32 mouse cellular contexts compared by ENCODE assay signal in genomic region chr9:39287136-39287535, GRCm38 (mm10). TPM values are rescaled to one million over a fixed set of nuclear protein-coding genes. Genes with fewer than 3 reads are reported as not detected.
DNase-seq lines count a peak whose midpoint lies in the region; ATAC-seq lines count a peak whose summit lies in the region.
"Had no signal": no experiment of that assay in that cellular context is flagged by ENCODE, and none has a peak within 500 bp of the region (broad histone marks: within the 10 kb centered on the region; RNA-seq: fewer than 3 reads in every experiment).

No protein-coding gene starts in this region.

- 64% methylated on average over 2 of the region's 2 CpGs for WGBS in intestine, embryonic 16.5 days
- 33% methylated on average over 2 of the region's 2 CpGs for WGBS in large intestine, adult 2 months
- 43% methylated on average over 2 of the region's 2 CpGs for WGBS in stomach, embryonic 16.5 days

- no peak overlapping the region for H3K27ac ChIP-seq in intestine, embryonic 16.5 days (ENCODE audit: low read length)
- no peak overlapping the region for H3K27ac ChIP-seq in stomach, embryonic 16.5 days (ENCODE audit: low read length)
- H3K27ac ChIP-seq: embryonic facial prominence, embryonic 12.5 days; embryonic facial prominence, embryonic 15.5 days; hindbrain, embryonic 12.5 days; hindbrain, embryonic 15.5 days had no signal

- H3K27me3 ChIP-seq in intestine, embryonic 16.5 days (replicated peaks; ENCODE audit: control insufficient read depth, insufficient read depth, low read length): no peaks in the 10 kb centered on the region
- no peaks in the 10 kb centered on the region for H3K27me3 ChIP-seq in stomach, embryonic 16.5 days (ENCODE audit: control insufficient read depth, insufficient read depth, low read length)
- H3K27me3 ChIP-seq: embryonic facial prominence, embryonic 12.5 days; embryonic facial prominence, embryonic 15.5 days; hindbrain, embryonic 12.5 days; hindbrain, embryonic 15.5 days had no signal

- H3K9me3 ChIP-seq in intestine, embryonic 16.5 days (ENCODE audit: control insufficient read depth, low read length): no peaks in the 10 kb centered on the region
- no peaks in the 10 kb centered on the region for H3K9me3 ChIP-seq in stomach, embryonic 16.5 days (replicated peaks; ENCODE audit: control insufficient read depth, low read length)
- H3K9me3 ChIP-seq: embryonic facial prominence, embryonic 12.5 days; embryonic facial prominence, embryonic 15.5 days; hindbrain, embryonic 12.5 days; hindbrain, embryonic 15.5 days had no signal

- intact Hi-C loops in left cerebral cortex, postnatal 25 days (cut with DNase I): no loop called here

- H3K4me3 ChIP-seq in intestine, embryonic 16.5 days (ENCODE audit: low read length): no peak overlapping the region
- H3K4me3 ChIP-seq in stomach, embryonic 16.5 days (replicated peaks; ENCODE audit: low read length): no peak overlapping the region
- H3K4me3 ChIP-seq: embryonic facial prominence, embryonic 12.5 days; embryonic facial prominence, embryonic 15.5 days; hindbrain, embryonic 12.5 days; hindbrain, embryonic 15.5 days had no signal

- no peak overlapping the region for H3K4me2 ChIP-seq in intestine, embryonic 16.5 days (ENCODE audit: low read depth, low read length)
- no peak overlapping the region for H3K4me2 ChIP-seq in stomach, embryonic 16.5 days (ENCODE audit: low read depth, low read length)
- H3K4me2 ChIP-seq: embryonic facial prominence, embryonic 12.5 days; embryonic facial prominence, embryonic 15.5 days; heart, embryonic 11.5 days; hindbrain, embryonic 12.5 days; hindbrain, embryonic 15.5 days had no signal

- no peak overlapping the region for H3K9ac ChIP-seq in intestine, embryonic 16.5 days (ENCODE audit: low read depth, low read length)
- H3K9ac ChIP-seq in stomach, embryonic 16.5 days (ENCODE audit: low read length): no peak overlapping the region
- H3K9ac ChIP-seq: embryonic facial prominence, embryonic 12.5 days; embryonic facial prominence, embryonic 15.5 days; forebrain, postnatal 0 days; hindbrain, embryonic 12.5 days; hindbrain, embryonic 15.5 days had no signal

- no peaks in the 10 kb centered on the region for H3K36me3 ChIP-seq in intestine, embryonic 16.5 days (ENCODE audit: control insufficient read depth, insufficient read depth, low read length)
- no peaks in the 10 kb centered on the region for H3K36me3 ChIP-seq in stomach, embryonic 16.5 days (ENCODE audit: control insufficient read depth, insufficient read depth, low read length)
- H3K36me3 ChIP-seq: embryonic facial prominence, embryonic 12.5 days; embryonic facial prominence, embryonic 15.5 days; hindbrain, embryonic 12.5 days; hindbrain, embryonic 15.5 days had no signal

- peak; percentile 98 for ATAC-seq in intestine, embryonic 16.5 days
- ATAC-seq in stomach, embryonic 16.5 days (ENCODE audit: insufficient read depth, low FRiP score): peak; percentile 87; the same call in 1 of the 2 replicates
- no peak for ATAC-seq in frontal cortex, adult (ENCODE audit: low TSS enrichment)
- ATAC-seq: CD4-positive, CD25-positive, alpha-beta regulatory T cell, adult 4 months; forebrain, embryonic 14.5 days; forebrain, postnatal 0 days had no signal

- H3K4me1 ChIP-seq in intestine, embryonic 16.5 days (ENCODE audit: control insufficient read depth, insufficient read depth, low read length): no peaks in the 10 kb centered on the region
- H3K4me1 ChIP-seq in stomach, embryonic 16.5 days (ENCODE audit: control insufficient read depth, insufficient read depth, low read length): no peaks in the 10 kb centered on the region
- H3K4me1 ChIP-seq: embryonic facial prominence, embryonic 12.5 days; embryonic facial prominence, embryonic 15.5 days; hindbrain, embryonic 12.5 days; hindbrain, embryonic 15.5 days had no signal

- DNase-seq in large intestine, adult 2 months (ENCODE audit: low read depth, low spot score): peak; percentile 35
- DNase-seq in left cerebral cortex, postnatal 25 days (ENCODE audit: low spot score in 2 of 2): no peak
- no peak for DNase-seq in adrenal gland, postnatal 14 days
- DNase-seq: adrenal gland, adult 2 months; adrenal gland, postnatal 25 days; cerebellum, adult 18-20 months; cerebellum, adult 9-10 months; cerebellum, postnatal 25 days; forebrain, postnatal 0 days; gastrocnemius, postnatal 14 days; heart, adult 11 months had no signal

RNA-seq across cellular contexts. Expression of gene Olfr945, which starts 10.5 kb away (rescaled TPM):
- not detected in 2 replicates for polyA plus RNA-seq in intestine, embryonic 16.5 days (2015; fragmentation: Nextera tagmentation; extraction: Ambion mirVana)
- polyA plus RNA-seq in large intestine, adult 2 months (2012; rRNA removed): not detected in 2 replicates
- polyA plus RNA-seq in stomach, embryonic 16.5 days (2015; fragmentation: Nextera tagmentation; extraction: Ambion mirVana): not detected in 2 replicates
- not detected for total RNA-seq in left cerebral cortex, postnatal 25 days (2021)
- not detected in 2 replicates for total RNA-seq in adrenal gland, postnatal 14 days (2021)
- total RNA-seq: adrenal gland, adult 2 months; adrenal gland, postnatal 25 days; common myeloid progenitor, adult 5-6 weeks; forebrain, postnatal 0 days; gastrocnemius, adult 18-20 months; gastrocnemius, postnatal 14 days; gastrocnemius, postnatal 4 days; heart, adult 8-10 months; heart, postnatal 25 days; hematopoietic stem cell, adult 5-6 weeks; MEL had no signal
- polyA plus RNA-seq: adrenal gland, adult 2 months; C2C12; CD4-positive, CD25-positive, alpha-beta regulatory T cell, adult 4 months; embryonic facial prominence, embryonic 12.5 days; embryonic facial prominence, embryonic 15.5 days; forebrain, embryonic 11.5 days; forebrain, embryonic 14.5 days; forebrain, postnatal 0 days; heart, embryonic 11.5 days; heart, embryonic 14.5 days; heart, postnatal 0 days; hindbrain, embryonic 12.5 days; hindbrain, embryonic 15.5 days had no signal

RNA-seq across cellular contexts. Expression of gene Olfr1537, which starts 37.3 kb away (rescaled TPM):
- polyA plus RNA-seq in intestine, embryonic 16.5 days (2015; fragmentation: Nextera tagmentation; extraction: Ambion mirVana): not detected in 2 replicates
- not detected in 2 replicates for polyA plus RNA-seq in large intestine, adult 2 months (2012; rRNA removed)
- polyA plus RNA-seq in stomach, embryonic 16.5 days (2015; fragmentation: Nextera tagmentation; extraction: Ambion mirVana): not detected in 2 replicates
- not detected for total RNA-seq in left cerebral cortex, postnatal 25 days (2021)
- not detected in 2 replicates for total RNA-seq in adrenal gland, postnatal 14 days (2021)
- total RNA-seq: adrenal gland, adult 2 months; adrenal gland, postnatal 25 days; common myeloid progenitor, adult 5-6 weeks; forebrain, postnatal 0 days; gastrocnemius, adult 18-20 months; gastrocnemius, postnatal 14 days; gastrocnemius, postnatal 4 days; heart, adult 8-10 months; heart, postnatal 25 days; hematopoietic stem cell, adult 5-6 weeks; MEL had no signal
- polyA plus RNA-seq: adrenal gland, adult 2 months; C2C12; CD4-positive, CD25-positive, alpha-beta regulatory T cell, adult 4 months; embryonic facial prominence, embryonic 12.5 days; embryonic facial prominence, embryonic 15.5 days; forebrain, embryonic 11.5 days; forebrain, embryonic 14.5 days; forebrain, postnatal 0 days; heart, embryonic 11.5 days; heart, embryonic 14.5 days; heart, postnatal 0 days; hindbrain, embryonic 12.5 days; hindbrain, embryonic 15.5 days had no signal

RNA-seq across cellular contexts. Expression of gene Olfr948, which starts 38.7 kb away (rescaled TPM):
- not detected in 2 replicates for polyA plus RNA-seq in intestine, embryonic 16.5 days (2015; fragmentation: Nextera tagmentation; extraction: Ambion mirVana)
- polyA plus RNA-seq in large intestine, adult 2 months (2012; rRNA removed): not detected in 2 replicates
- not detected in 2 replicates for polyA plus RNA-seq in stomach, embryonic 16.5 days (2015; fragmentation: Nextera tagmentation; extraction: Ambion mirVana)
- not detected for total RNA-seq in left cerebral cortex, postnatal 25 days (2021)
- not detected in 2 replicates for total RNA-seq in adrenal gland, postnatal 14 days (2021)
- total RNA-seq: adrenal gland, adult 2 months; adrenal gland, postnatal 25 days; common myeloid progenitor, adult 5-6 weeks; forebrain, postnatal 0 days; gastrocnemius, adult 18-20 months; gastrocnemius, postnatal 14 days; gastrocnemius, postnatal 4 days; heart, adult 8-10 months; heart, postnatal 25 days; hematopoietic stem cell, adult 5-6 weeks; MEL had no signal
- polyA plus RNA-seq: adrenal gland, adult 2 months; C2C12; CD4-positive, CD25-positive, alpha-beta regulatory T cell, adult 4 months; embryonic facial prominence, embryonic 12.5 days; embryonic facial prominence, embryonic 15.5 days; forebrain, embryonic 11.5 days; forebrain, embryonic 14.5 days; forebrain, postnatal 0 days; heart, embryonic 11.5 days; heart, embryonic 14.5 days; heart, postnatal 0 days; hindbrain, embryonic 12.5 days; hindbrain, embryonic 15.5 days had no signal
